Mouse (Mus musculus): ENCODE results near the gene Gtf2f2. TPM values are rescaled to one million over a fixed set of nuclear protein-coding genes. Genes with fewer than 3 reads are reported as not detected.
"Not testable (repeated sequence)": the region's sequence is repeated elsewhere in the genome, so short reads cannot be mapped to it uniquely, and the experiment has no call there.

Gtf2f2 gene
- polyA plus RNA-seq, 1 experiment: 10.7 TPM

- Histone ChIP-seq H3K36me3 (ENCODE audit: control insufficient read depth, insufficient read depth, low read length) (no peaks in the 10 kb centered on the region), H3K27me3 (ENCODE audit: control insufficient read depth, insufficient read depth, low read length) (no peaks in the 10 kb centered on the region), H3K4me1 (ENCODE audit: control insufficient read depth, insufficient read depth, low read length) (peaks cover 5% of the 10 kb centered on the region), H3K27ac (ENCODE audit: control insufficient read depth, insufficient read depth, low read depth, low read length) (no peak overlapping the region), H3K4me3 (ENCODE audit: control insufficient read depth, low read depth, low read length) (no peak overlapping the region)
- TF ChIP-seq CTCF (IDR thresholded peaks at IDR 0.05; ENCODE audit: control insufficient read depth, insufficient read depth, insufficient replicate concordance, low read depth, low read length) (no peak), POLR2A (IDR thresholded peaks at IDR 0.05; ENCODE audit: control insufficient read depth, low read depth, low read length) (no peak)
Measured at GRCm38 (mm10) chr14:75877297-75877696, 133.4 kb downstream of the Gtf2f2 start.

GRCm38 (mm10) chr14:75876320-75877043, 134.2 kb downstream of the Gtf2f2 start:
- Histone ChIP-seq H3K4me3 (ENCODE audit: control insufficient read depth, low read depth, low read length) (no peak overlapping the region), H3K36me3 (ENCODE audit: control insufficient read depth, insufficient read depth, low read length) (no peaks in the 10 kb centered on the region)

GRCm38 (mm10) chr14:75873612-75874011, 137.1 kb downstream of the Gtf2f2 start:
- TF ChIP-seq POLR2A (IDR thresholded peaks at IDR 0.05; ENCODE audit: control insufficient read depth, low read depth, low read length) (no peak), CTCF (IDR thresholded peaks at IDR 0.05; ENCODE audit: control insufficient read depth, insufficient read depth, insufficient replicate concordance, low read depth, low read length) (no peak)
- Histone ChIP-seq H3K36me3 (ENCODE audit: control insufficient read depth, insufficient read depth, low read length) (no peaks in the 10 kb centered on the region), H3K27me3 (ENCODE audit: control insufficient read depth, insufficient read depth, low read length) (no peaks in the 10 kb centered on the region), H3K4me1 (ENCODE audit: control insufficient read depth, insufficient read depth, low read length) (peaks cover 5% of the 10 kb centered on the region), H3K4me3 (ENCODE audit: control insufficient read depth, low read depth, low read length) (no peak overlapping the region), H3K27ac (ENCODE audit: control insufficient read depth, insufficient read depth, low read depth, low read length) (no peak overlapping the region)

More at GRCm38 (mm10) chr14:75876320-75877043, 134.2 kb downstream of the Gtf2f2 start:
- TF ChIP-seq CTCF (IDR thresholded peaks at IDR 0.05; ENCODE audit: control insufficient read depth, insufficient read depth, insufficient replicate concordance, low read depth, low read length) (peak; percentile 51; the same call in 1 of the 2 replicates), POLR2A (IDR thresholded peaks at IDR 0.05; ENCODE audit: control insufficient read depth, low read depth, low read length) (no peak)
- Histone ChIP-seq H3K4me1 (ENCODE audit: control insufficient read depth, insufficient read depth, low read length) (peaks cover 5% of the 10 kb centered on the region), H3K27me3 (ENCODE audit: control insufficient read depth, insufficient read depth, low read length) (no peaks in the 10 kb centered on the region), H3K27ac (ENCODE audit: control insufficient read depth, insufficient read depth, low read depth, low read length) (no peak overlapping the region)

- TF ChIP-seq CTCF (IDR thresholded peaks at IDR 0.05; ENCODE audit: control insufficient read depth, insufficient read depth, insufficient replicate concordance, low read depth, low read length) (peak; percentile 30; the same call in 1 of the 2 replicates), POLR2A (IDR thresholded peaks at IDR 0.05; ENCODE audit: control insufficient read depth, low read depth, low read length) (no peak)
- peaks cover 5% of the 10 kb centered on the region for H3K4me1 ChIP-seq (ENCODE audit: control insufficient read depth, insufficient read depth, low read length)
- no peak overlapping the region for H3K27ac ChIP-seq (ENCODE audit: control insufficient read depth, insufficient read depth, low read depth, low read length)
- no peaks in the 10 kb centered on the region for H3K27me3 ChIP-seq (ENCODE audit: control insufficient read depth, insufficient read depth, low read length)
- no peak overlapping the region for H3K4me3 ChIP-seq (ENCODE audit: control insufficient read depth, low read depth, low read length)
- H3K36me3 ChIP-seq (ENCODE audit: control insufficient read depth, insufficient read depth, low read length): no peaks in the 10 kb centered on the region
Measured at GRCm38 (mm10) chr14:75871750-75872149, 138.9 kb downstream of the Gtf2f2 start.

DNA sequence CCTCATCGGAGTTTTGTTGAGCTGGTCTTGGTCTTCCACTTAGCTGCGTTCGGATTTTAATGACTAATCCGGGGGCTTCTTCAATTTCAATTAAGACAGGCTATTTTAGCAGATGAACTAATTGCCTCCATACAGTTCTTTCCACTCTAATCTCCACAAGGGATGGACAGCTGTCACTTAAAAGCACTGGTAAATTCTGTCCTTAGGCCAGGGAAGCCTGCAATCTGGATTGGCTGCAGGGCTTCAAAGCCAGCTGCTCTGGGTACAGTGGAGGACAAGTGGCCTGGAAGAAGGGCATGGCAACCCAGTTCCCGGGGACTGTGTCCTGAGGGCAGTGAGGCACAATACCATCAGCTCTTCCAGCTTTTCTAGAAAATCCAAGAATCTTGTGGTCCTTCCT, 139.6 kb downstream of the Gtf2f2 start:
- TF ChIP-seq CTCF (IDR thresholded peaks at IDR 0.05; ENCODE audit: control insufficient read depth, insufficient read depth, insufficient replicate concordance, low read depth, low read length) (no peak), POLR2A (IDR thresholded peaks at IDR 0.05; ENCODE audit: control insufficient read depth, low read depth, low read length) (no peak)
- H3K27ac ChIP-seq (ENCODE audit: control insufficient read depth, insufficient read depth, low read depth, low read length): no peak overlapping the region

DNA sequence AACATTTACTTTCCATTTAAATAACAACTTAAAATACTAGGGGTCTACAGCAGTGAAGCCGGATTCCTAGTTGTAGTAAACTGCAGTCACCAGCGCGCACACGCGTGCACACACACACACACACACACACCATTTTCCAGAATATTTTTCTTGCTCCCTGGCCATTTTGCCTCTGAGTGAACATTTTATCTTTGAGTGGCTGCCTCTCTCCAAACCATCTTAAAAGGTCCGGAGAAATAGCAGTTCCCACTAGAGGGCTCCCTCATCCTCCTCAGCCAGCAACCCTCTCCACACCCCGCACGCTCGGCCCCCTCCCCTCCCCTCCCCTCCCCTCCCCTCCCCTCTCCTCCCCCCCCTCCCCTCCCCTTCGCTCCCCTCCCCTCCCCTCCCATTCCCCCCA, 140.0 kb downstream of the Gtf2f2 start:
- Histone ChIP-seq H3K4me3 (ENCODE audit: control insufficient read depth, low read depth, low read length) (no peak overlapping the region), H3K27me3 (ENCODE audit: control insufficient read depth, insufficient read depth, low read length) (no peaks in the 10 kb centered on the region), H3K36me3 (ENCODE audit: control insufficient read depth, insufficient read depth, low read length) (no peaks in the 10 kb centered on the region), H3K27ac (ENCODE audit: control insufficient read depth, insufficient read depth, low read depth, low read length) (no peak overlapping the region), H3K4me1 (ENCODE audit: control insufficient read depth, insufficient read depth, low read length) (peaks cover 5% of the 10 kb centered on the region)
- TF ChIP-seq POLR2A (IDR thresholded peaks at IDR 0.05; ENCODE audit: control insufficient read depth, low read depth, low read length) (no peak), CTCF (IDR thresholded peaks at IDR 0.05; ENCODE audit: control insufficient read depth, insufficient read depth, insufficient replicate concordance, low read depth, low read length) (no peak)

More for the DNA sequence above, 139.6 kb downstream of the Gtf2f2 start:
- Histone ChIP-seq H3K4me1 (ENCODE audit: control insufficient read depth, insufficient read depth, low read length) (peaks cover 5% of the 10 kb centered on the region), H3K36me3 (ENCODE audit: control insufficient read depth, insufficient read depth, low read length) (no peaks in the 10 kb centered on the region), H3K27me3 (ENCODE audit: control insufficient read depth, insufficient read depth, low read length) (no peaks in the 10 kb centered on the region), H3K4me3 (ENCODE audit: control insufficient read depth, low read depth, low read length) (no peak overlapping the region)

DNA sequence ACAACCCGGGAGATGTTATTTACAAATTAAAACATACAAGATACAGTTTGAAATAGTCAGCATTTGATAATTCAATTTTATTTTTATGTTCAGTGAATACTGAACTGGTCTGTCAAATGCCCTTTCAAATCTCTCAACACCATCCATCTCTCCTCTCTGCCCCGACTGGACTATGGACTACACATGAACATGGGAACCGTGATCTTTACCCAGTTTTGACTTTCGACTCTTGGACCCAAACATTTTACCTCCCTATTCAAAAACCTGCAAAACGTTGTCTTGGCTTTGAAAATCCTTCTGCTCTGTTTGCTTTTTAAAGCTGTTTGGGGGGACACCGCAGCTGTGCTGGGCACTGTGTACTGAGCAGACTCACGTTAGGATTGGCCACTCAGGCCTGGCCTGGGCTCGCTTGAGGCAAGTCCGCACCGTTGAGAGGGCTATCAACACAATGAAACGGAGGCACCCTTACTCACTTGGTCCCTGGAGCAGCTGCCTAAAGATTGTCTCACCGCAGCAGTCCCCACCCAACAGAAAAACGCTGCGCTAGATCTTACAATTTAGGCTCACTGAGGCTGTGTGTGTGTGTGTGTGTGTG, 140.8 kb downstream of the Gtf2f2 start:
- Histone ChIP-seq H3K36me3 (ENCODE audit: control insufficient read depth, insufficient read depth, low read length) (no peaks in the 10 kb centered on the region), H3K4me1 (ENCODE audit: control insufficient read depth, insufficient read depth, low read length) (peaks cover 2% of the 10 kb centered on the region), H3K27me3 (ENCODE audit: control insufficient read depth, insufficient read depth, low read length) (no peaks in the 10 kb centered on the region), H3K4me3 (ENCODE audit: control insufficient read depth, low read depth, low read length) (no peak overlapping the region), H3K27ac (ENCODE audit: control insufficient read depth, insufficient read depth, low read depth, low read length) (no peak overlapping the region)
- TF ChIP-seq CTCF (IDR thresholded peaks at IDR 0.05; ENCODE audit: control insufficient read depth, insufficient read depth, insufficient replicate concordance, low read depth, low read length): no peak
- TF ChIP-seq POLR2A (IDR thresholded peaks at IDR 0.05; ENCODE audit: control insufficient read depth, low read depth, low read length): no peak

DNA sequence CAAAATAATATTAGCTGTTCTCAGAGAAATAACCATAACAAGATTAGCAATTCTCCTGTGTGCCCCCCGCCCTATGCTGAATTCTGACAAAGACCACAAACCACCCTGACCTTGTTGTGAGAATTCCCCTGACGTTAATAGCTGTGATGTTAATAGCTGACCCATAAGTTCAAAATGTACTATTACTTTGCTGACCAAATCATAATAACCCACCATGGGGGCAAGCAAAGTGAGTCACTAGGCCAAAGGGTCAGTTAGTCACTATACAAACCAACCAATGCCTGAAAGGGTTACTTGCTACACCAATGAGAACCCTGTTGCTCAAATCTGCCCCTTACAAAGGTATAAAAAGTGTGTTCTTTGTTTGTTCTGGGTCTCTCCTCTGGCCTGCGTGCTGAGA, 142.6 kb downstream of the Gtf2f2 start:
- H3K36me3 ChIP-seq (ENCODE audit: control insufficient read depth, insufficient read depth, low read length); H3K27me3 ChIP-seq (ENCODE audit: control insufficient read depth, insufficient read depth, low read length); H3K4me3 ChIP-seq (ENCODE audit: control insufficient read depth, low read depth, low read length); H3K4me1 ChIP-seq (ENCODE audit: control insufficient read depth, insufficient read depth, low read length); H3K27ac ChIP-seq (ENCODE audit: control insufficient read depth, insufficient read depth, low read depth, low read length): not testable (repeated sequence)
